Mouse (Mus musculus): ENCODE data around the gene Fzd5. TPM values are rescaled to one million over a fixed set of nuclear protein-coding genes. Genes with fewer than 3 reads are reported as not detected.

Fzd5 gene
- polyA plus RNA-seq (2017; shearing (Covaris generic)): 6.4 TPM

GRCm38 (mm10) chr1:64737502-64738179 is at the start of gene Fzd5:
TSS of gene Fzd5 (minus strand) at chr1:64737751.

GRCm38 (mm10) chr1:64690213-64691013 is 47.1 kb downstream of the Fzd5 start, which contains the start of gene Ccnyl1:
TSS of gene Ccnyl1 (plus strand) at chr1:64690455.

Other genes with a start within 250 kb of the Fzd5 start
- 105 TPM for gene Creb1, start 205.1 kb downstream of the Fzd5 start, polyA plus RNA-seq (2017; shearing (Covaris generic))
- 13.2 TPM for gene Mettl21a, start 120.5 kb downstream of the Fzd5 start, polyA plus RNA-seq (2017; shearing (Covaris generic))
- 19.8 TPM for gene Ccnyl1, start 47.3 kb downstream of the Fzd5 start, polyA plus RNA-seq (2017; shearing (Covaris generic))
- gene Plekhm3, start 219.1 kb upstream of the Fzd5 start, polyA plus RNA-seq (2017; shearing (Covaris generic)): 37.8 TPM